Mouse (Mus musculus) embryonic facial prominence, embryonic 11.5 days (tissue): ENCODE data around the gene Cfhr1. TPM values are rescaled to one million over a fixed set of nuclear protein-coding genes. Genes with fewer than 3 reads are reported as not detected.

Source experiments
- ATAC-seq: fragments of 200-750 bp; cut with Nextera tagmentation; replicated peaks from 2 replicates; pipeline ENCODE4 v1.8.0; 2017; ENCODE audit warnings: low read depth; ENCODE audit not compliant: insufficient number of reproducible peaks, low FRiP score, low TSS enrichment
- DNase-seq: peaks from one replicate; pipeline ENCODE4 v3.0.0-alpha.2; 2015; ENCODE audit warnings: low spot score
- H3K27ac ChIP-seq: fragments of 300-500 bp; sonication (generic); replicated peaks from 2 replicates; pipeline ENCODE4 v1.5.1; 2014; ENCODE audit warnings: mild to moderate bottlenecking, low read depth, low read length, control low read depth
- H3K27me3 ChIP-seq: fragments of 300-500 bp; sonication (generic); 2 replicates; pipeline ENCODE4 v1.6.1; 2014; ENCODE audit warnings: mild to moderate bottlenecking, low read length, moderate library complexity, mixed read lengths; ENCODE audit not compliant: control insufficient read depth, insufficient read depth
- H3K36me3 ChIP-seq: fragments of 300-500 bp; sonication (generic); replicated peaks from 2 replicates; pipeline ENCODE4 v1.6.1; 2014; ENCODE audit warnings: low read depth, mild to moderate bottlenecking, low read length, moderate library complexity, mixed read lengths; ENCODE audit not compliant: control insufficient read depth, insufficient read depth
- H3K4me1 ChIP-seq: fragments of 300-500 bp; sonication (generic); 2 replicates; pipeline ENCODE4 v1.6.1; 2014; ENCODE audit warnings: low read length, mixed read lengths; ENCODE audit not compliant: control insufficient read depth, insufficient read depth
- H3K4me2 ChIP-seq: fragments of 300-500 bp; sonication (generic); 2 replicates; pipeline ENCODE4 v1.6.1; 2014; ENCODE audit warnings: low read depth, mild to moderate bottlenecking, control low read depth, low read length, moderate library complexity
- H3K4me3 ChIP-seq: fragments of 300-500 bp; sonication (generic); 2 replicates; pipeline ENCODE4 v1.5.1; 2014; ENCODE audit warnings: low read depth, low read length, control low read depth
- H3K9ac ChIP-seq: fragments of 300-500 bp; sonication (generic); replicated peaks from 2 replicates; pipeline ENCODE4 v1.6.1; 2014; ENCODE audit warnings: mild to moderate bottlenecking, control low read depth, low read length
- H3K9me3 ChIP-seq: fragments of 300-500 bp; sonication (generic); replicated peaks from 2 replicates; pipeline ENCODE4 v1.6.1; 2016; ENCODE audit warnings: mild to moderate bottlenecking, low read length, inconsistent platforms, mixed read lengths; ENCODE audit not compliant: control insufficient read depth
- WGBS: fragments of 180-500 bp; shearing (Covaris S2); extraction: QIAGEN DNeasy Blood & Tissue Kit; methylation state at CpG from one replicate; pipeline ENCODE4 v1.1.7; 2014; 5-methylcytosine and 5-hydroxymethylcytosine counted together
- polyA plus RNA-seq: library from polyadenylated mRNA; unstranded; fragments of >200 nt; fragmentation: Nextera tagmentation; extraction: Ambion mirVana; gene quantifications from 2 replicates; pipeline ENCODE4 v1.2.1, GENCODE M21; 2014

Cfhr1 gene
- not detected in 2 replicates for polyA plus RNA-seq

DNA sequence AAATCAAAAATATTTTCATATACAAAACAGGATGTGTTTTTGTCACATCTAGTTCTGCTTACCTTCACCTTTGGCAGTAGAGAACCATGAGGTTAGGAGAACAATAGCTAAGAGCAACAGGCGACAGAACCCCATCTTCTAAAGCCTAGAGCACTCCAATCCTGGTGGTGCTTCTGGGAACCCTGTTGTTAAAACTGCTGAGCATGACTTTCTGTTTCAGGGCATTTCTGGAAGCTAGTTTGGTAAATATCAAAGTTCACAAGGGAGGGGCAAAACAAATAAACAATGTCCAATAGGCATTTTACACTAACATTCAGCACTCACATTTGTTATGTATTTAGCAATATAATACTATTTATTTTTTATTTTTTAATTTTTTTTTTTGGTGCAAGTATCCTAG is at the start of gene Cfhr1:
TSS of gene Cfhr1 (minus strand) at position 249 of the 400 bp plus-strand sequence.
- Histone ChIP-seq H3K27ac (no peak within 1 kb of the TSS), H3K36me3 (no peaks in the 10 kb centered on the region), H3K9me3 (no peaks in the 10 kb centered on the region), H3K4me1 (no peaks in the 10 kb centered on the region), H3K4me2 (no peak within 1 kb of the TSS), H3K4me3 (no peak within 1 kb of the TSS), H3K27me3 (no peaks in the 10 kb centered on the region), H3K9ac (no peak within 1 kb of the TSS)
- WGBS = 53% methylated on average over 1 of the region's 1 CpGs
- DNase-seq (no peak), ATAC-seq (no peak)

DNA sequence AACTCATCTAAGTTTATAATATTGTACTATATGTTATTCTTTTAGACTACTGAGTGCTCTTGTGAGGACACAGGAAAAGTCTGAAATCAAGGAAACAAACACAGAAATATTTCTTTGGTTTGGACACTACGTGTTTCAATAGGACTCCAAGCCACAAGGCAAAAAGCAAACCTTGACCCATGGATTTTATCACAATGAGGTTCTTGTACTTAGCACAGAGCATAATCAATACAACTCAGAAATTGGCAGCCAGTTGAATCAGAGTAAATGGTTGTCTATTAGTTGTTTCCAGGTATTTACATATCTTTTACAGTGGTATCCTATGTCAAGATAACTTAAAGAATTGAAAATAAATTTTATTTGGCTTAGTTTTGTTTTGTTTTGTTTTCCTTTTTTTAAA is 8.8 kb downstream of the Cfhr1 start:
- no peaks in the 10 kb centered on the region for H3K27me3 ChIP-seq
- H3K27ac ChIP-seq = no peak overlapping the region
- no peak for ATAC-seq
- no peak overlapping the region for H3K4me2 ChIP-seq
- H3K9ac ChIP-seq = no peak overlapping the region
- H3K36me3 ChIP-seq = no peaks in the 10 kb centered on the region
- H3K4me1 ChIP-seq = no peaks in the 10 kb centered on the region
- WGBS = 75% methylated on average over 1 of the region's 1 CpGs
- no peak for DNase-seq
- no peaks in the 10 kb centered on the region for H3K9me3 ChIP-seq
- no peak overlapping the region for H3K4me3 ChIP-seq

DNA sequence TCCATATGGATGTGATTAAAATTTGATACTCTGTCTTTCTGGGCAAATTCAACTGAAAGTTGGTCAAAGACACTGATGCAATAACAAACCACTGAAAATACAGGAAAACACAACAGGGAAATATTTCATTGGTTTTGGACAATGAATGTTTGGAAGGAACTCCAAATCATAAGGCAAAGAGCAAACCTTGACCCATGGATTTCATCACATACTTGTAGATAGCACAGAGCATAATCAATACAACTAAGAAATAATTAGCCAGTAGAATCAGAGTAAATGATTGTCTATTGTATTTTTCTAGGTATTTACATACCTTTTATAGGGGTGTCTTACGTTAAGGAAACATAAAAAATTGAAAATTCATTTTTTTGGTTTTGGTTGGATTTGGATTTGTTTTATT is 11.5 kb downstream of the Cfhr1 start:
- no peaks in the 10 kb centered on the region for H3K27me3 ChIP-seq
- no peak overlapping the region for H3K4me3 ChIP-seq
- 97% methylated on average over 1 of the region's 1 CpGs for WGBS
- H3K36me3 ChIP-seq = no peaks in the 10 kb centered on the region
- no peak for DNase-seq
- no peaks in the 10 kb centered on the region for H3K9me3 ChIP-seq
- no peak overlapping the region for H3K9ac ChIP-seq
- no peak overlapping the region for H3K4me2 ChIP-seq
- no peak for ATAC-seq
- H3K27ac ChIP-seq = no peak overlapping the region
- no peaks in the 10 kb centered on the region for H3K4me1 ChIP-seq

DNA sequence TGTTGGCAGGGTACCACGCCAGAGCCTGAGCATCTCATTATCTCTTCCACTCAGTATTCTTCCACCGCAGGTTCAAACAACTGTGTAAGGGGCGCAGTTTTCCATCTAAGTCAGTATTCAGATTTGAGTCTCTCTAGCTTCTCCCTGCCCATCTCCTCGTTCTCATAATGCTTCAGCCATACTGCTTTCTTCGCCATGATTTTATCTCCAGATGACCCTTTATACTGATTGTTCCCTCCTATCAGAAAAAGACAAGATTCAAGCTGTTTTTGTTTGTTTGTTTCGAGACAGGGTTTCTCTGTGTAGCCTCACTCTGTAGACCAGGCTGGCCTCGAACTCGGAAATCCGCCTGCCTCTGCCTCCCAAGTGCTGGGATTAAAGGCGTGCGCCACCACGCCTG is 45.5 kb downstream of the Cfhr1 start:
- Histone ChIP-seq H3K4me1 (no peaks in the 10 kb centered on the region), H3K9ac (no peak overlapping the region), H3K27ac (no peak overlapping the region), H3K4me3 (no peak overlapping the region), H3K4me2 (no peak overlapping the region), H3K27me3 (no peaks in the 10 kb centered on the region), H3K36me3 (no peaks in the 10 kb centered on the region), H3K9me3 (no peaks in the 10 kb centered on the region)
- no peak for ATAC-seq
- 92% methylated on average over 12 of the region's 12 CpGs for WGBS
- DNase-seq = no peak

DNA sequence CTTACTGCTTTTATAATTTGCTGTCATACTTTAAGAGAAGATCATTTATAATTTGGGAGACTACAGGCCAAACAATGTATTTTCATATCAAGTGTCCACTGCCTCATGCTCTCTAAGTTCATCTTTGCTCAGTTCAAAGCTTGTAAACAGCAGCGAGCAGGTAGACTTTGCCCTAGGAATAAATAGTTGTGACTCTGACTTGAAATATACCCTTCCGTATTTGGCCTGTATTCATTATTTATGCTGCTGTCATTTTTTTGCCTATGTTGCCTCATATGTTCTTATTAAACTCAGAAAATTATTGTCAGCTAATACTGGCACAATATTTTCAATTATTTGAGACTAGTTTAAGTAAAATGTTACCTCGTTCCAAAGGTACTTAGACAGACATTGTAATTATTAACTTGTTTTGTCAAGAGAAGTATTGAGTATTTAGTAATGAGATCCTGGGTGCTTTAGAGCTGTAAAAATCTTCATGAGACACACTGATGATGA is 58.8 kb downstream of the Cfhr1 start, which contains the start of gene F13b:
TSS of gene F13b (plus strand) at position 445 of the 495 bp plus-strand sequence.
- no peak for DNase-seq
- no peak within 1 kb of the TSS for H3K4me2 ChIP-seq
- no peaks in the 10 kb centered on the region for H3K9me3 ChIP-seq
- no peaks in the 10 kb centered on the region for H3K4me1 ChIP-seq
- ATAC-seq = no peak
- no peaks in the 10 kb centered on the region for H3K36me3 ChIP-seq
- no peak within 1 kb of the TSS for H3K9ac ChIP-seq
- H3K4me3 ChIP-seq = no peak within 1 kb of the TSS
- WGBS = 82% methylated on average over 3 of the region's 3 CpGs
- no peak within 1 kb of the TSS for H3K27ac ChIP-seq
- no peaks in the 10 kb centered on the region for H3K27me3 ChIP-seq

DNA sequence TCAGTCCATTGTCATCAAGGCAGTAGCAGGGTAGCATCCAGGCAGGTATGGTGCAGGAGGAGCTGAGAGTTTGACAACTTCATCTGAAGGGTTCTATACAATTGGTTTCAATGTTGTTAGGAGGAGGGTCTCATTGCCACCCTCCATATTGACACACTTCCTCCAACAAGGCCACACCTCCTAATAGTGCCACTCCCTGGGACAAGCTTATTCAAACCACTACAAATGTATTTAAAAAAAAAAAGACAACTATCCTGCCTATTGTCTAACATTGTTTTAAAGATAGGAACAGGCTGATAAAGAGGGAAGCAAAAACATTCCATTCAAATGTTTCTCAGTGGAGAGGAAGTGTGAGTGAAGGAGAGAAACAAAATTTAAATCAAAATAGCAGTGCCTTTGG is 60.3 kb downstream of the Cfhr1 start:
- H3K4me1 ChIP-seq = no peaks in the 10 kb centered on the region
- no peaks in the 10 kb centered on the region for H3K36me3 ChIP-seq
- ATAC-seq = no peak

More for the DNA sequence above, 60.3 kb downstream of the Cfhr1 start:
- Histone ChIP-seq H3K9ac (no peak overlapping the region), H3K4me3 (no peak overlapping the region), H3K27ac (no peak overlapping the region), H3K9me3 (no peaks in the 10 kb centered on the region), H3K4me2 (no peak overlapping the region), H3K27me3 (no peaks in the 10 kb centered on the region)
- no peak for DNase-seq

Other genes with a start within 250 kb of the Cfhr1 start
- 0.38 and 0.72 TPM in 2 replicates for gene Crb1, start 183.2 kb downstream of the Cfhr1 start, polyA plus RNA-seq
- gene Zbtb41, start 138.0 kb downstream of the Cfhr1 start, polyA plus RNA-seq = 18.3 and 18.9 TPM in 2 replicates
- gene Aspm, start 105.5 kb downstream of the Cfhr1 start, polyA plus RNA-seq = 24.0 and 28.6 TPM in 2 replicates
- not detected in 2 replicates for gene F13b, start 58.6 kb downstream of the Cfhr1 start, polyA plus RNA-seq
- gene Gm4788, start 221.0 kb upstream of the Cfhr1 start, polyA plus RNA-seq = not detected in 2 replicates